Mouse (Mus musculus): ENCODE measurements at regions not wholly inside any gene's neighbourhood (a gene's known extent, or its start where the extent isn't known, plus 50 kb on each side); places are given as distances from the start of the nearest gene placed in this dataset.

DNA sequence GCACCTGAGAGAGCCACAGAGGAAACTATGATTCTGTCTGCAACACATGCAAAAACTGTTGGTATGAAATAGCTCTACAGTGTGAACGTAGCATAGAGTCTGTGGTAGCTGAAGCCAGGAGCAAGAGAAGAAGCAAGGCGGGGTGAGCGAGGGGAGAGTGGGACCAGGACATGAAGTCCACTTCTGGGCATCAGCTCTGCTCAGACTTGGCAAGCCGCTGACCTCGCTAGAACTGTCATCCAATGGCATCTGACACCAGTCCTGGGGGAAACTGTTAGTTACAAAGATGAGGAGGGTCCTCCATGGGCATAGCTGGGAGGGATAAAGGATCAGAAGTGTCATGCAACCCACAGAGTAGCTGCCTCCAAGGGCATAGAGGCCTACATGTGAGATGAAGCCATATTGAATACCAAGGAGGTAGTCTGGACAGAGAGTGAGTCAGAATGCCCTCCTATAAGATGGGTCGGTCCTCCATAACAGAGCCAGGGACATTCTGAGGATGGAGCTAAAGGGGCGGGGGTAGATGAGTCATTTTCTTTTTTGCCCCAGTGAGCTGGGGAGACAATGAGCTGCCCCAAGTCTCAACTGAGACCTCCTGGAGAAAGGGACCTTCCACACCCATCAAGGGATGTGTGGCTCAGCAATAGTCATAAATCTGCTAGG is 102.0 kb downstream of the 1810010D01Rik start:
- no peak for DNase-seq (ENCODE audit: low read depth, low spot score)

DNA sequence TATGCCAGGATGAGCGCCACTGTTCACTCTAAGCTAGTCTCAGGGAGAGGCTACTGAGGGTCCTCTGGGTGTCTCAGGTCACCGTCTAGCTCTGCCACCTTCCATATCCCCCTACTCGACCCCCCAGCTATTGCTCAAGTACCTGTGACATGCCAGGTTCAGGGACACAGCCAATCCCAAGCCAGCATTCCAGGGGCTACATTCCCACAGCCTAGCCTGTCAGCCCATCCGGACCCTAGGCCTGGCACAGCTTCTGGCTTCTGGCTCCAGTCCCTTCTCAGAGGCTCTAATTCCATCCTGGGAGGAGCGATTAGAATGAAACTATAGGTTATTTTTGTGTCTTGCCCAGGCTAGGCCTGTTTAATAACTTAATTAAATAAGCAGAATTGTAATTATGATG is 105.2 kb downstream of the 1810010D01Rik start:
- no peak for DNase-seq (ENCODE audit: low read depth, low spot score)

DNA sequence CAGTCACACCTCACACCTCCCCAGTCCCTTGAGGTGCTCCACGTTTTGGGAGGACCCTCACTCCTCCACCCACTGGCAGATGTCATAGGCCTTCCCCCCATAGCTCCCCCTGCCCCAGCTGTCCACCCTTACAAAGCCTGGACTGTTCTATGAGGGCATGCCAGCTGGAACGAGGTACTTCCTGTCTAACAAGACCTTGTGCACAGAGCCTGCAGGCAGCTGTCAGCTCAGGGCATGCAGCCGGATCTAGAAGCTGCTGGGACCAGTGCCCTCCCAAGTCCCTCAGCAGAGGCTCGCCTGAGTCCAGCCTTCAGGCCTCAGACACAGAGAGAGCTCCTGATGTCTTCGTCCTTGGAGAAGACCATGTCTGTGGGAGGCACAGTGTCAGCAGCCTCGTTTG is 105.7 kb downstream of the 1810010D01Rik start:
- peak; percentile 85 for DNase-seq (ENCODE audit: low read depth, low spot score)

DNA sequence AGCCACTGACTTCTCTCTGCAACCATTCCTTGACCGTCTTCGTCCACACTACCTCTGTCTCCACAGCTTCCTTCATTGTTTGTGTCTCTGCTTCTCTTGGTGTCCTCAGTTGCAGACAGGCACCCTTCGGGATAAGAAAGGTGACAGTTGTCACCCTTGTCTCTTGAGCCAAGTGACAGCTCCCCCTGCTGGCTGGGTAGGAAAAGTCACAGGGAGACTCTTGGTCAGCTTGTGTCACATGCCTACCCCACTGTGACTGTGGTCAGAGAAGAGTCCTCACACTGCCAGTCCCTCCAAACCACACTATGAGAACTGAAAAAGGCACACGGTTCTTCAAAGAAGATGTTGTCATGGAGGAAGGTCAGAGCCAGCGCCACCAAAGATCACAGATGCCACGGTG is 109.6 kb downstream of the 1810010D01Rik start:
- no peak for DNase-seq (ENCODE audit: low read depth, low spot score)

DNA sequence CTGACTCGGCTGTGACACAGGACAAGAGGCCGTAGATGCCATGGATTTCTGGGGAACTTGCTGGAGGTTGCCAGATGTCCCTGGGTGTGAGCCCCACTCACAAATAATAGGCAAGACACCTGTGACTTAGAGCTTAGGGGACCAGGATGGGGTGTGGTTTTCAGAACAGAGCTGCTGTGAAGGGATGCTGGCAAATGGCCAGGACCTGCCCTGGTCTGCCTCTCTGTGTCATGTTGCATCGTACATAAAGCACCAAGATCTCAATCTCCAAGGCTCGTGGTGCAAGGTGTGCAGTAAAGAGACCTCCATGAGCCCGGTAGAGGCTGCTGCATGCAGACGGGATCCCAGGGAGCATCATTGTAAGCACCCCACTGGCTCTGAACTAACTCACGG is 113.8 kb downstream of the 1810010D01Rik start:
- no peak for DNase-seq (ENCODE audit: low read depth, low spot score)

DNA sequence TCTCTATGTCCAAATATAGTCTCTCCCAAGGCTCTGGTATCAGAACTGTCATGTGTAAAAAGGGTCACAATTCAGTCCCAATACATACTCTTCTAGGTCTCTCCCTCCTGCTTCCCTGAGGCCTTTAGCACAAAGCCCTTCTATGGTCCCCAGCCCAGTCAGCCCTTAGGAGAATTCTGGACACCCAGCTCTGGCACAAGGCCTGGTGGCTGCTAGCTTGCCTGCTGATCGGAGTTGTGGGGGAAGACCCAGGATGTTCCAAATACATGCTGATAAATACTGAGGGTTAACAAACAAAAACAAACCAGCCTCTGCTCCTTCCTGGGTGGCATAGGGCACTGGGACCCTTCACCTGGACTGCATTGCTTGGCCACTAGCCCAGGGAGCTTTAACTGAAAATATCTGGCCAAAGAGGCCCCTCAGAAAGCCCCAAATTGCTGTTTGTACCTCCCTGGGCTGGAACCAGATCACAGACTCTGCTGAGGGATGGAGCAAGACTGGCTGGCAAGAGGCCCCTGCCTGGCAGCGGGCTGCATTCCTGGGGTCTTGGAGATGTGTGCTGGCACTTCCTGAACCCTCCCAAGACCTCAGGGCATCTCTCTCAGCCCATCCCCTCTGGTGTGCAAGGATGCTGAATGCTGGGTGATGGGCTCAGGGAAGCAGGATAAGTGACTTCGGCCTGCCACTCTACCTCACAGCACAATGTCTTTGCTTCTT is 114.3 kb downstream of the 1810010D01Rik start:
- no peak for DNase-seq (ENCODE audit: low read depth, low spot score)

DNA sequence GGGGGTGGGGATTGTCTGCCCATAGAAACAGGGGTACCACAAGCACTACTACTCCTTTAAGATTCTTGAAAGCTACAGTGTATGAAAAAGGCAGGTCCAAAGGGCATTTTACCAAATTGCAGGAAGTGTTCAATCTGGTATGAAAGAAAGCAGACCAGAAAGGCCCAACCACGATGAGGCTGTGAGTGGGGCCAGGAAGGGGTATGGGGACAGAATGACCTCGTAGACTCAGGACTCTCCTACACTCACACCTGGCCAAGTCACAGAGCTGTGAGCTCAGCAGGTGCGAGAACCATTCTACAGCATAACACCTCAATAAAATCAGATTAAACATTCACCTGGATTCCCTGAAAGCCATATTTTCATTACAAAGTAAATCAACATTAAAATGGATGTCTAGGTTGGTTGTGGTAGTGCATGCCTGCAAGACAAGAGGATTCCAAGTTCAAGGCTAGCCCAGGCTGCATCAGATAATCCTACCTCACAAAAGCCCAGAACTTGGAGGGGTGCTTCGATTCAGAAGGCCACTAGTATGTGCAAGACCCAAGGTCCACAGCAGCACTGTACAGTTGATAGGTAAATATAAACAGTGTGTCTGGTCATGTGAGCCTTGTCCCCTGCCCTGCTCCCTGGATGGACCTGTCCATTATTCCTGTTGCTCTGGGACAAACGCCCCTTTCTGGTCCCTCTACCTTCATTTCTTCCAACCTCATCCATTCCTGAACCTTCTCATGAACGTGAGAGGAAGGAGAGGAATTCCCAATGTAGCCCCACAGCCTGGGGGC is 115.3 kb downstream of the 1810010D01Rik start:
- no peak for DNase-seq (ENCODE audit: low read depth, low spot score)

DNA sequence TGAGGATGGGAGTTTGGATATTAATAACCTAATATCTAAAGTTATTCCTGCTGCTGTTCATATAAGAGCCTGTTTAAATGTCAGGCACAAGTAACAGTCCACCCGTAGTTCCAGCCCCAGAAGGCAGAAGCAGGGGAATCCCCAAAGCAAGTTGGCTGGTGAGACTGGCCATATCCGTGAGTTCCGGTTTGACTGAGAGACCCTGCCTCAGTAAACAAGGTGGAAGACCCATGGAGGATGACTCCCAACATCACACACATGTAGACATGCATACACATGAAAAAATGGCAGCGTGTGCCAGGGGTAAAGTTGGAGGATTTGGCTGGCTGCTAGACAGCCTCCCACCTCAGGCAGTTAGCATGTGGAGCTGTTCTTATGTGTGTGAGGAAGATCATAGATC is 117.1 kb downstream of the 1810010D01Rik start:
- DNase-seq (ENCODE audit: low read depth, low spot score) = no peak

DNA sequence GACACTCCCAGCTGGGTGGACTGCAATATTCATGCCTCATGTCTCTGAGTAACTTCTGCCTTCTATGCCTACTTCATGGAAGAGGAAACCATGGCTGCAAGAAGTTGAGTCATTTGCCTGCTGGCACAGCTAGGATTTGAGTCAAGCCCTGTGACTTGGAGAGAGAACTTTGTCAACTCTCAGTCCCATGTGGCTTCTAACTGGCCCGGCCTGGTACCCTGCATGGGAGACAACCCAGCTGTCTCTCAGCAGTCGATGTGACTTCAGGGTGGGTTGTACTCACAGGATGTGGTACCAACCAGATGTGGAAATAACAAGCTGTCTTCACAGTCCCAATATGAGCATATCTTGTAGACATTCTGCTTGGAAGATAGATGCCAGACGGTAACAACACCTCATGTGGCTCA is 118.6 kb downstream of the 1810010D01Rik start:
- DNase-seq (ENCODE audit: low read depth, low spot score) = no peak

DNA sequence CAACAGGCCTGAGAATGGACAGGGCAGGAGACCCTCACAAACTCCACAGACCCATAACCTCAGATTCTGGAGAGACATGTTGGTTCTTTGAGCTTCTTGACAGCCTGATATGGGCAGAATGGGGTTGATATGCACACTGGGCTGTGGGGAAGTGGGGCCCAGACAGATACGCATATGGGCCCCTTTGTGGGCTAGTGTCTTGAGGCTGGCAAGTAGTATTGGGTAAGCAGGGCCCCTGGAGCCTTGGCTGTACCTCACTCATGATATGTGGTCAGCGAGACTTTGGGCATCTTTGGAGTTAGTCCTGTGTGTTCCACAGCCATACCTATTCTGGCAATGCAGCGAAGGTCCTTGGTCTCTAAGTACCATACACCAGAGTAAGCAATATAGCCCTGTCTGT is 119.3 kb downstream of the 1810010D01Rik start:
- no peak for DNase-seq (ENCODE audit: low read depth, low spot score)

DNA sequence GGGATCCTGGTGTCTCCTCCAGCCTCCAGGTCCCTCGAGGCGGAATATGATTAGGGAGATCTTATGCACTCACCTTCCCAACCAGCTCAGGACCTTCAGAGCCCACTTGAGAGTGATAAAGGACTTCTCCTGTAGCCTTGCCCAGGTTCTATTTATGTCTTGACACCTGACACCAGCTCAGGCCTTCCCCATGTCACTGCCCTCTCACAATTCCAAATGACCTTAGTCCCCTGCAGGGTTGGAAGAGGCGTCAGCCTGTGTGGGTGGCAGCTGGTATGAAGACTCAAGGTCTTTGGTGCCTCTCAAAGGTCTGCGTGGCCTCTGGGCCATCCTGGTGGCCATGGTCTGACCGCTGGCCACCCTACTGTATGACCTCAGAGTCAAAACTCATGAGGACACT is 120.1 kb downstream of the 1810010D01Rik start:
- DNase-seq (ENCODE audit: low read depth, low spot score) = no peak

DNA sequence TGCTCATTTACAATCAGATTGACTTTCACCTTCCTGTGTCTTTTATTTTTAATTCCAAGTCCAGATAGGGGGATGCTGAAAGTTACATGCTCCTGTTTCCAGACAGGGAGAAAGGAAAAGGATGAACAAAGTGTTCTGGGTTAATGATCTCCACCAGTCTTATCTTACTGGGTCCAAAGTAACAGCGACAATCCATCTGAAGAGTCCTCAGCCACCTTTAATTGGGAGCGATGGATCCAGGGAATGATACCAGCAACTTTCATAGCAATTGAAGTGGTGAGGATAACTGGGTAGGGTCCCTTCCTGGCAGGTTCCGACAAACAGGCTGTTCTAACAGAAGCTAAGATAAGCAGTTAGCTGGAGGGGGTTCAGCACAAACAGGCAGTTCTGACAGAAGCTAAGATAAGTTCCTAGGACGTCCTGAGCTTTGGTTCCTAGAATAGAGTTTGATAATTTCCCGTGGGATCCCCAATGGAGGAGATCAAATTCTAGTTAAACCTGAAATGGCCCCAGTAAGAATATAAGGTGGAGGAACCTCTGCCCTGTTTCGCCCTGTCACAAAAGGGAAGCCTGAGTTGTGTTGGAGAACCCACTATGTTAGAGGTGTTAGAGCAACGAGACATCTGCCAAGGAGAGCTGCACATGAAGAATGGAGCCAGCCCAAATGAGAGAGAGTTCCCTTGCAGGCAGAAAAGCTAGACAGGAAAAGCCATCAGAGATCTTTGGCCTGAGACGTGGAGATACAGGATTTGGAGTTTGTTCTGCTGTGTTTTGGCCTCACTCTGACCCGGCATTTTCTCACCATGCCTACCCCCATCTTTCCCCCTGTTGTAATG is 124.8 kb downstream of the 1810010D01Rik start:
- DNase-seq (ENCODE audit: low read depth, low spot score) = no peak

DNA sequence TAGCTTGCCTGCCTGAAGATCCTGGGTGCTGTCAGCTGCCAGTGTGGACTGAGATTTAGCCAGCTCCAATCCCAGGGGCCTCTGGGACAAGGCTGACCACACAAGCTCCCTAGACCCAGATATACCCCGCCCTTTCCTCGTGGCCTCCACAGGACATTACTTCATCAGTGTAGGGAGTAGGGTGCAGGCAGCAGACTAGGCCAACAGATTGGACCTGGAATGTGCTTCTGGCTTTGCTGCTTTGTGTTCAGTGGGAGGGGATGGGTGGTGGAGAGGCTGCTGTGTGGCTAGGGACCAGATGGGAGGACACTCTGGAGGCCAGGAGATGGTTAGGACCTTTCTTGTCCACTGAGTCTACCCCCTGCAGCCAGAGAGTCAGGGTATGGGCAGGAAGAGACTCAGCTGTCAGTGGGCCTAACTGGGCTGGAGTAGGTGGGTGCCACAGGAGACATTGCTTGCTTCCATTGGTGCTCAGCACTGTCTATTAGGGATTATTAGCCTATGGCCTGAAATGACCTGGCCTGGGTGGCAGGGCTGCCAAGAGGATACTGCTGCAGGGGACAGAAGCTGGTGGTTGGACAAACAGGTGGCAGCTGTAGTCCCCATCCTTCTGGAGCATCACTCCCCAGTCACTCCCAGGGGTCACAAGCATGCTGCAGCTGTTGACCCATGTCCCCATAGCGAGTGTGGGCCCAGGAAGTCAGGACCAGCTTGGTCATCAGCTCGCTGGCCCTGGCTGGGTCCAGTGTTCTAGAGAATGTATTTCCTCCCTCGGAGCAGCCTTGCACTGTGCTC is 132.5 kb upstream of the Ccnd1 start:
- DNase-seq (ENCODE audit: low read depth, low spot score) = no peak

DNA sequence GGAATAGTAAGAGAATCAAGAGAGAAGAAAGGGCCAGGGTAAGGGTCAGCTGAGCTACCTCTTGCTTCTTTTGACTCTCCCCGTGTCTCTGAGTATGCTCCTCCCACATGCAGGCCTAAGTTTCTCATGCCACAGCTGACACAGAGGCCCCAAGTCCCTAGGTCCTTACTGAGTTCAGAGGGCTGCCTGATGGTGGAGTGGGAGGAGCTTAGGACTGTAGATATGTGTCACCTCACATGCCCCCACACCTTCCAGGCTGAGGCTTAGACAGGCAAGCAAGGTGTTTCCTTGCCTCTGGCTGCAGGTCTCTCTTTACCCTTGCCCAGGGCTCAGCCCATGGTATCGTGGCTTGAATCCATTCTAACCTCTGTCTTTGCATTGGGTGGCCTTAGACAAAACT is 131.8 kb upstream of the Ccnd1 start:
- no peak for DNase-seq (ENCODE audit: low read depth, low spot score)

DNA sequence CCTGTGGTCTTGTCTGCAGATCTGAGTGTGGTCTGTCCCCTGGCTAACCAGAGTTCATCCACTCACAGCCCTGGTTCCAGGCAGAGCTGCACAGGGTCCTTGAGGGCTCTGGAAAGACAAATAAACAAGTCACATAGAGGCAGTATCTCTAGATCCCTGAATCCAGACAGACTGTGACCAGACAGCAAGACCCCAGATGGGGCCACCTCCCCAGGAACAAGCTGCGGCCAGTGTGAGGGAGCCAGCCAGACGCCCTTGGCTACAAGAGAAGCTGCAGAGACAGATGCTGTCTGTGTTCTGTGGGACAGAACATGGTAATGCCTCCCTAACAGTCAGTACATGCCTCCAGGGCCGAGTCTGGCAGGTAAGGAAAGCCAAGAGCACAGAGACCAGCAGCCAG is 127.6 kb upstream of the Ccnd1 start:
- no peak for DNase-seq (ENCODE audit: low read depth, low spot score)

DNA sequence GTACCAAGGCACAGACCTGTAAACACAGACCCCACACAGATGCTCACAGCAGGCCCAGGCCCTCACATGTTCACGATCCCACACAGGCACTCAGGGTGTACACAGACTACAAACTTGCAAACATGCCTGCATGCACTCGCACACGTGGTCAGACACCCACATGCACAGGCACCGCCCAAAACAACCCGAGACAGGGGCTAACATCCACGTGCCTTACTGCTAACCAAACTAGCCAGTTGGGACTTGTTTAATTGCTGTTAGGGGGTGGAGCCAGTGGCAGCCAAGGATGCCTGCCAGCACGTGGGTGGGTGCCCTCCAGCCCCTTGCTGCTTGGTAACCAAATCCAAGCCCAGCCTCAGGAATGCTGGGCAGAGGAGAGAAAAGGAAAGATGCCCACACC is 116.6 kb upstream of the Ccnd1 start:
- DNase-seq (ENCODE audit: low read depth, low spot score) = peak; percentile 8

DNA sequence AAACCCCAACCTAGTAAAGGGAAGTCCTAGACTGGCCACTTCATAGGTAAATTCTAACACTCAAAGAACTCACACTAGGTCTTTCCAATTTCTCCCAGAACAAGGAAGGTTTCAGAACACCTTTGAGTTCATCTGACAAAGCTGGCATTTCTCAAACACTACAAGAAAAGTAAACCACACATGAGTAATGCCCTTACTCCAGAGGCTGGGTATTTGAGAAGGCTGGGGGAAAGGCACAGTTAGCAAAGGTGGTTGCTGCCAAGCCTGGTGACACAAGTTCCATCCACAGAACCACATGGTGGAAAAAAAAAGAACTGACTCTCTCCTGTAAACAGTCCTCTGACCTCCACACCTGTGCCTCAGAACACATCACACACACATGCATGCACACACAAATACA is 111.9 kb upstream of the Ccnd1 start:
- DNase-seq (ENCODE audit: low read depth, low spot score) = no peak

DNA sequence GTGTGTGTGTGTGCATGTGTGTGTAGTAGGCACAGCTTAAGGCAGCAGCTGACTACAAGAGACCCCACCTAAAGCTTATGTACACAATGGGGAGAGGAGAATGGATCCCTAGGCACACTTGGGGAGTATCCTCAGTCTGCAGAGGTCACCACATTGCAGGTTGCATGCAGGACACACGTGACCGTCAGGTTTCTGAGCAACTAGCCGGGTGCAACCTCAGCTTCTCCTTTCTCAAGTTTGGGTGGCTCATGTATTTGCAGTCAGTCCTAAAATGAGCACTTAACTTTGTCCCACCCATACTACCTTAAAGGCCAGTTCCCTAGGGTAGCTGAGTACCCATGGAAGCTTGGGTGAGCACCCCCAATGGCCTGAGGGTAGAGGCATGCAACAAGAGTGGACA is 111.0 kb upstream of the Ccnd1 start:
- peak; percentile 8 for DNase-seq (ENCODE audit: low read depth, low spot score)

DNA sequence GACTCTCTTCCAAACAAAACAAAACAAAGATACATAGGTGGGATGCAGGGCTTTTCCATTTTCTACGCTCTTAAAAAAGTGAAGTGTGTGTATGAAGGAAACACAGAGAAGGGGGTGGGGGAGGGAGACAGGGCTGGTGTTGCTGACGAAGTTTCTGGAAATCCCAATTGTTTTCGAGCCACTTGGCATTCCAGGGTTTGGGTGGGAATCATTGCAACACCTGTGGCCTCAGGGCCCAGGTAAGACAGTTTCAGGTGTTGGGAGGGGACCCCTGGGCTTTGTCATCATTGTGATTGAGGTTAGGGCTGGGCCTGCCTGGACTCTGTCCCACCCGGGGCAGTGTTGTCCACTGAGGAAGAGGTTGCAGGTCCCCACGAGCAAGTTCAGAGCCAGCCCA is 108.8 kb upstream of the Ccnd1 start:
- no peak for DNase-seq (ENCODE audit: low read depth, low spot score)

DNA sequence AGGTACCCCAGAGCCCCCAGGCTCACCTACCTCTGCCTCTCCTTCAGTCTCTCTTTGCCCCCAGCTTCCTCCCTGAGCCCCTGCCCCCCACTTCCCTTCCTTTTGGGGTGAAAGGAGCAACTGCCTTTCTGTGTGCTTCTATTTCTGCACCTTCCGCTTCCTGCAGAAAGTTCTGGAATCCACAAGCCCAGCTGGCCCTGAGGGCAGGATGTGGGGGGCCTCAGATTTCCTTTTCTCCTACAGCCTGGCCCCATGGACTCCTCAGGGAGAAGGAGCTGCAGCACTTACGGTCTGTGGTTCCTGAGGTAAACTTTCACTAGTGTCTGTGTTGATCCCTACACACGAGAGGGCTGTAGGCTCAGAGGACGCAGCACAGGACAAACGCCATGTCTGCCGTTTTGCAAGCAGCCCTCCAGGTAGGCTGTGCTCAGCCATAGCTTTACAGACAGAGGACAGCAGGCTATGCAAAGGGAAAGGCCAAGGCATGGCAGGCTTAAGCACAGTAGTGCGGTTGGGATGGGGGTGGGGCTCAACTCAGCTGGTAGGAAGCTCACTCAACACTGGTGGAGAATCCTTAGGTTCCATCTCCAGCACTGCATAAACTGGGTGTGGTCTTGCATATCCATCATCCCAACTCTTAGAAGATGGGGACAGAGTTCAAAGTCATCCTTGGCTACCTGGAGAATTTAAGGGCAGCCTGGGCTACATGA is 108.2 kb upstream of the Ccnd1 start:
- DNase-seq (ENCODE audit: low read depth, low spot score) = peak; percentile 34

Data from brain, adult 2 months (tissue).